Mouse (Mus musculus) embryo, embryonic 9.5 days (tissue): ENCODE data around the gene Dnajc3.

Experiments used
- DNase-seq: peaks from one replicate; pipeline ENCODE4 v3.0.0-alpha.2; 2017; ENCODE audit errors: extremely low spot score

Dnajc3 gene

DNA sequence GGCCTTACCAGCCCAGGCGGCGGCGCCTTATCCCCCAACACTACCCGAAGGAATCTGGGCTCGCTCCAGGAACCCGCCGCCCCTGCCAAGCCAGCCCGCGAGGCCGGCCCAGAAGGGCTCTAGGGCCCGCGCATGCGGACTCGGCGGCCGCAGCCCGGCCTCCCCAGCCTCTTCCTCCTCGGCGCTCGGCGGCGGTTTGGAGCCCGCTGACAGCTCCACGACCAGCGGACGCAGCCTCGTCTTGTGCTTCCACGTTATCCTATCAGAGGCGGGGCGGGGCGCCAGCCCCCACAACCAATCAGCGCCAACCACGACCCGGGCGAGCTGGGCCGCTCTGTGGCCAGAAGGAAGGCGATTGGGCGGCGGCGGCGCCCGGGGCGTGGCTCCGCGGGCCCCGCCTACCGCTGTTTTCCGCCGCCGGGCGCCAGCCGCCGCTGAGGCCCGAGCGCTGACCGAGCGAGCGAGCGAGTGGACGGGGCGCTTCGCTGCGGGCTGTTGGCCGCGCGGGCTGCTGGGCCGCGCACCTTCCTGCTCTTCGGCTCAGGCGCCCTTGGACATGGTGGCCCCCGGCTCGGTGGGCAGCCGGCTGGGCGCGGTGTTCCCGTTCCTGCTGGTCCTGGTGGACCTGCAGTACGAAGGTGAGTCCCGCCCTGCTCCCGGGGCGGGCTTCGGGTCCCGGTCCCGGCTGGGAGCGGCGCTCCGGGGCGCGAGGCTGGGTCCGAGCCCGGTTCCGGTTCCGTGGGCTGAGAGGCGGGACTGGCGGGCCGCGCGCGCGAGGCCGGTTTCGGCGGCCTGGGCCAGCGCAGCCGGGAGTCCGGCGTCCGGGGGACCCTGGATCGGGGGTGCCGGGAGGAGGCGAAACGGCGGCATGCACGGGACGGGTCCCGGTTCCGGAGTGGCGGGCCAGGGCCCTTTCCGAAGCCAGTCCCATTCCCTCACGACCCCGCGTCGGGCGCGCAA lies at the start of gene Dnajc3:
Gene Dnajc3 (plus strand): TSS at position 444 of the 960 bp plus-strand sequence.
- peak; percentile 99 for DNase-seq

DNA sequence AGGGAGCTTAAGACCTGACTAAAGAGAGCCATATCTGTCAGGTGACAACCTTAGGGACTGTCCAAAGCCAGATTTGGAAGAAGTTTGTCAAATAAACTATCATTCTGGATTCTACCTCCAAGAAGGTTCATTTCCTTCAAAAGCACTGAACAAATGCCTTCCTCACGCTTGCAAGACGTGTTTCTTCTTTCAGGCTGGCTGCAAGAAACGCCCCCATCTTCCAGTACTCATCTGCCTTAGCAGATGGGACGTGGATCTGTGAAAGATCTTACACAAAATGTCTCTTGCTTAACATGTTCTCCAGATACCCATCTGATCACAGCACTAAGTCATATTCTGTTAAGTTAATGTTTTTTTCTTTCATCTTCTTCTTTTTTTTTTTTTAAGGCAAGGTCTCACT lies 47.7 kb upstream of the Dnajc3 start:
- no peak for DNase-seq

GRCm38 (mm10) chr14:118895228-118895627 lies 42.5 kb upstream of the Dnajc3 start:
- no peak for DNase-seq

- no peak for DNase-seq
These were observed 42.1 kb upstream of the Dnajc3 start for GRCm38 (mm10) chr14:118895655-118896054.

DNA sequence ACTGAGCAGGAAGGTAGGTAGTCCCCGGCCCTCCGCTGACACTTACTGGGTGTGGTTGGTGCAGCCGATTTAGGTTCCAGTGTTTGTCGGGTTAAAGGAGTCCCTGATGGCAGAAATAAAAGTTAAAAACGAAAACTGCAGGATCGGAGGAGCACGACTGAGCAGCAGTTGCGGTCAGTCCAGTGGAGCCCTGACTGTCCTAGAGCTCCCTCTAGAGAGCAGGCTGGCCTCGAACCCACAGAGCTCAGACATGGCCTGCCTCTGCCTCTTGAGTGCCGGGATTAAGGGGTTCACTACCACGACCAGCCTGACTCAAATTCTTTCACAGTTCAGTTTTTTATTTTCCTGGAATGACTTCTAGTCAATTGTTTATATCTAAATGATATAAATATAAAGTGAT lies 37.8 kb upstream of the Dnajc3 start:
- no peak for DNase-seq

- DNase-seq, result no peak
These were observed 36.9 kb upstream of the Dnajc3 start for GRCm38 (mm10) chr14:118900911-118901310.

DNA sequence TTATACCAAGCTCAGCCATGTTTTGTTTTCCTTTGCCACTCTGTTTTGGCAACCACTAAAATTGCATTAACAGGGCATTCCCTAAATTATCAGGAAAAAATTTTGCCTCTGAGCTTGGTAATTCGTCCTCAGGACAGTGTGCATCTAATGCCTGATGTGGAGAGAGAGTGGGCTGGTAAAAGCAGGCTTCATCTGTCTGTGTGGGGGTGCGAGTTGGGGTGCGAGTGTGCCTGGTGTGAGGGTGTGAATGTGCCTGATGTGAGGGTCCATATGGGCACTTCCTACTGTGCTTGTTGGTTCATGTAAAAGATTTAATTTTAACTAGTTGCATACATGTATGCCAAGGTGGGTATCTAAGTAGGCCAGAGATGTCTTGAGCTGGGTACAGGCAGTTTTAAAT lies 34.4 kb upstream of the Dnajc3 start:
- no peak for DNase-seq

GRCm38 (mm10) chr14:118903867-118904562 lies 33.8 kb upstream of the Dnajc3 start:
- DNase-seq, result no peak

GRCm38 (mm10) chr14:118907592-118907991 lies 30.2 kb upstream of the Dnajc3 start:
- DNase-seq, result no peak

DNA sequence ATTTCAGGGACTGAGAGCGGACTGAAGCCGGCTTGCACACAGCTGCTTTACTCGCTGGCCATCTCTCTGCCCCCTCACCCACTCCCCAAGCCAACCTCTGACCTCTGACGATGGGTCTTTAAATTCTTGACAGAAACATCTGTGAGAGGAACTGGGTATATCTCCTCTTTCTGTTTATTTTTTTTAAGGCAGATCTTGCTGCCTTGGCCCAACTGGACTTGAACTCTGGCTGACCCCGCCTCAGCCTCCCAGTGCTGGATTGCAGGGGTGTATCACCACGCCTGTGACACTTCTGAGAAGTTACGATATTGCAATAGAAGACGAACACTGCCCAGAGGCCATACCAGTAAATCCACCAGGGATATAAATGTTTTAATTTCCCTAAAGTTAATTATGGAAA lies 27.9 kb upstream of the Dnajc3 start:
- peak; percentile 17 for DNase-seq

GRCm38 (mm10) chr14:118910332-118911222 lies 27.2 kb upstream of the Dnajc3 start:
- peak; percentile 55 for DNase-seq

- DNase-seq, result no peak
These were observed 26.3 kb upstream of the Dnajc3 start for GRCm38 (mm10) chr14:118911521-118911920.

DNA sequence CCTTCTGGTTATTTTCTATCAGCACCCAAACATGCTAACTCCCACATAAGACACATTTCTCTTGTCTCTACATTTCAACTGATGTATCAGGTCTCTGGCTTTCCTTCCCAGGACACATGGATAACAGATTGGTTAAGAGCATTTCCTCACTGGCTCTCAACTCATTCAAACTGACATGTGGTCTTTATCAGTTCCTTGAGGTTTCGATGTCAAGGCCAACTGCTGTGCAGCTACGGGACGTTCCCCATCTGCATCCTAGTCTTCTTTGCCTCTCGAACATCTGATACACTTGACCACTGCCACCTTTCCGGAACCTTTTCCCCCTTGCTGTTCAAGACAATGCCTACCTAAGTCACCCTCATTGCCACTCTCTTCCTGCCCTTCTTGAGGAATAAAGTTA lies 24.1 kb upstream of the Dnajc3 start:
- no peak for DNase-seq

DNA sequence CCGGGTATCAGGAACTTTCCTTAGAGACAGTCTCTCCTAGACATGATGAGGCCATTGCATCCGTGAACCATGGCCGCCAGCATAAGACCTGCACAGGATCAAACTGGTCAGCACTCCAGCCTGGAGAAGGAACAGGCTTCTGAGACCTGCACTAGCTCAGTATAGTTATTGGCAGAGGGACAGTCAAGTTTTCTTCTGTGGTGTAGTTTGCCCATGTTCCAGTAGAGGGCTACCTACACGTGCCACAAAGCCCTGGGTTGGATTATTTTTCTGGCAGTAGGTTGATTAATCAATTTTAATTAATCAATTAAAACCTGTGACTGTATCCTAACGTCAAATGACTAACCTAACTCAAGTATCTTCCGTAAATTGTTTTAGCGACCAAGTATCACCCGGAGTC lies 18.8 kb upstream of the Dnajc3 start:
- no peak for DNase-seq

GRCm38 (mm10) chr14:118920654-118921053 lies 17.1 kb upstream of the Dnajc3 start:
- DNase-seq, result no peak

- DNase-seq, result no peak
These were observed 15.5 kb upstream of the Dnajc3 start for GRCm38 (mm10) chr14:118922251-118922650.

- peak; percentile 65 for DNase-seq
These were observed 15.1 kb upstream of the Dnajc3 start for GRCm38 (mm10) chr14:118922667-118923184.

DNA sequence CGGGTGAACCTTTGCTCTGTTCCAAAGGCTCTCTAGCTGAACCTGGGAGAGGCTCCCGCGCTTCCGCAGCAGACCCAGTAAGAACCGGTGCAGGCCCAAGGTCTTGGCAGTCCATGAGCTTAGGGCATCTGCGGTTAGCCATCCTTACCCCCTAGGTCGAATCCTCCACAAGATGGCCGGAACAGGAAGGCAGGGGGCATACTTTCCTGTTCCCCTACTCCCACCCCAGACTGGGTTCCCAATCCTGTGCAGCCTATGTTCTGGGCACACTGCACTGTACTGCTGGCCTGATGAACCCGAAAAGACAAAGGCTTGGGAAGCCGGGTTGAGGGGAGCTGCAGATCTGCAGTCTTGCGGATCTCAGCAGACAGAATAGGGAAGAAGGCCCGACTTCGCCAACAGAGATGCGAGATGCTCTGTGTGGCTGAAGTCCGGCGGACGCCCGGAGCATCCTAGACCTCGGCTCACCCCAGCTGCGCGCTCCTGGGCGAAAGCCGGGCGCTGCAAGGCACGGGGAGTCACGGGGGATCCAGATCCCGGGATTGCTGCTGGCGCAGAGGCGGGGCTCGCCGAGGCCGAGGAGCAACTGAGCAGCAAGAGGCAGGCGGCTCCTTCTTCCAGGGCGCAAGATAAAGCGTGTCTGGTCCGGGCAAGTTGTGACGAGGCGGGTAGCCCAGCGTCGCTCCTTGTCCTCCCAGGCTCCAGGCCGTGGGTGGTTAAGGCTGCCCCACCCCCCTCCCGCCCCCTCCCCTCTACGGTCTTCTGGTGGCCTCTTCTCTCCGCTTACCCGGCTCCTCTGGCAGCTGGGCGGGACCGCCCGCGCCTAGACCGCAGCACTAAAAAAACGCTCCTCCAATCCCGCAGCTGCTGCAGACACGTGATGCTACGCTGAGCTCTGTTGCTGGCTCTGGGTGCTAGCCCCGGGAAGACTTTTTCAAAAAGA lies 12.8 kb upstream of the Dnajc3 start, which contains the start of gene Dzip1:
Gene Dzip1 (minus strand): TSS at position 788 of the 943 bp plus-strand sequence.
- peak; percentile 87 for DNase-seq

- no peak for DNase-seq
These were observed 9.2 kb upstream of the Dnajc3 start for GRCm38 (mm10) chr14:118928565-118928964.

DNA sequence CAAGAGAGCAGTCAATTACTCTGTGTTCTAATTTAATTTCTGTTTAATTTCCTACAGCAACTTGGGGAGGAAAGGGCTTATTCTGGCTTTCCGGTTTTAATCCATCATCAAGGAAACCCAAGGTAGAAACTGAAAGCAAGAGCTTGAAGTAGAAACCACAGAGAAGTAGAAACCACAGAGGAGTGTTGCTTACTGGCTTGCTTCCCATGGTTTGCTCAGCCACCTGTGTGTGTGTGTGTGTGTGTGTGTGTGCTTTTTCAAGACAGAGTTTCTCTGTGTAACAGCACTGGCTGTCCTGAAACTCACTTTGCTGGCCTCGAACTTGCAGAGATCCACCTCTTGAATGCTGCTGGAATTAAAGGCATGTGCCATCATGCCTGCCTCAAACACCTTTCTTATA lies 8.0 kb upstream of the Dnajc3 start:
- no peak for DNase-seq
